Mouse (Mus musculus) spleen, adult 2 months (tissue): ENCODE data around the gene Elmo2. TPM values are rescaled to one million over a fixed set of nuclear protein-coding genes. Genes with fewer than 3 reads are reported as not detected.

Experiments
- DNase-seq, 2 experiments: peaks; one replicate each; pipeline versions ENCODE4 v3.0.0 to v3.0.0-alpha.2; 2012 to 2021; ENCODE audit warnings: low spot score in 2 of 2, low read depth in 1 of 2
- H3K27ac ChIP-seq: fragments of 200-500 bp; 2 replicates; pipeline ENCODE4 v1.5.1; 2012; ENCODE audit warnings: low read length, inconsistent platforms; ENCODE audit not compliant: insufficient read depth
- H3K27me3 ChIP-seq: fragments of 200-500 bp; 2 replicates; pipeline ENCODE4 v1.6.1; 2012; ENCODE audit warnings: mild to moderate bottlenecking, moderate library complexity, low read length, inconsistent platforms; ENCODE audit not compliant: control insufficient read depth, insufficient read depth
- H3K36me3 ChIP-seq: fragments of 200-500 bp; 2 replicates; pipeline ENCODE4 v1.6.1; 2012; ENCODE audit warnings: mild to moderate bottlenecking, low read length, inconsistent platforms; ENCODE audit not compliant: control insufficient read depth, insufficient read depth
- H3K4me1 ChIP-seq: fragments of 200-500 bp; 2 replicates; pipeline ENCODE4 v1.6.1; 2011; ENCODE audit warnings: inconsistent platforms; ENCODE audit not compliant: control insufficient read depth, insufficient read depth, insufficient read length
- H3K4me3 ChIP-seq: fragments of 200-500 bp; 2 replicates; pipeline ENCODE4 v1.5.1; 2011; ENCODE audit warnings: mild to moderate bottlenecking, inconsistent platforms; ENCODE audit not compliant: insufficient read depth, insufficient read length; ENCODE audit errors: extremely low read depth
- CTCF ChIP-seq: fragments of 200-500 bp; IDR thresholded peaks from 2 replicates; pipeline ENCODE4 v1.5.1; 2011; ENCODE audit warnings: mild to moderate bottlenecking, inconsistent platforms; ENCODE audit not compliant: insufficient read depth, insufficient read length, insufficient replicate concordance; ENCODE audit errors: extremely low read depth
- POLR2A ChIP-seq: fragments of 200-500 bp; IDR thresholded peaks from 2 replicates; pipeline ENCODE4 v1.6.1; 2011; ENCODE audit warnings: low read depth, low read length, inconsistent platforms
- WGBS: fragments of 180-500 bp; shearing (Covaris S2); methylation state at CpG from one replicate; pipeline ENCODE4 v1.1.7; 2018; 5-methylcytosine and 5-hydroxymethylcytosine counted together
- polyA plus RNA-seq: library from polyadenylated mRNA; depleted of rRNA; stranded (reverse); fragments of >200 nt; gene quantifications from 2 replicates; pipeline ENCODE4 v1.2.3, GENCODE M21; 2012; rRNA removed

Gene Elmo2
- polyA plus RNA-seq, 1 experiment, result 62.3 TPM

GRCm38 (mm10) chr2:165241786-165242185 is 84.5 kb downstream of the Elmo2 start:
- DNase-seq, result no peak
- Histone ChIP-seq H3K4me3 (no peak overlapping the region), H3K27me3 (0 out of 2 replicates have a peak, but pooled peaks cover 4% of the 10 kb centered on the region), H3K4me1 (no peaks in the 10 kb centered on the region), H3K27ac (no peak overlapping the region), H3K36me3 (no peaks in the 10 kb centered on the region)
- no peak for TF ChIP-seq CTCF
- no peak for TF ChIP-seq POLR2A
- WGBS, result 11% methylated on average over 7 of the region's 7 CpGs

DNA sequence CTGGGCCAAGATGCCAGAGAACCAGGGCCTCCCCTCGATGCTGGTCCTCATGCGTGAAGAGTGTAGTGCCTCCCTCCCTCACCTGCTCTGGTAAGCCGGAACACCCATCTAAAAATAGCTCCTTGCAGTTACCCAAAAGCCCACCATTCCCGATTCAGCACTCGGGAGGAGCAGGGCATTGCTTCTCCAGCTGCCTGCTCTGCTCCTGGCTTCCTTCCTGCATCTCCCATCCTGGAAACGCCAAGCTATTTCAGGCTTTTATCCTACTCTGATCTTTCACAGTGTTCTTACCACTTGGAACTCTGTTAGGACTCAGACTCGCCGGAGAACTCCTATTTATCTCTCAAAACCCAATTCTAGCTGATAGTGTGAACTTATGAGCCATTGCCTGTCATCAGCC is 85.9 kb downstream of the Elmo2 start:
- no peak for DNase-seq
- Histone ChIP-seq H3K27me3 (peaks cover 5% of the 10 kb centered on the region; the same call in 1 of the 2 replicates), H3K36me3 (no peaks in the 10 kb centered on the region)

GRCm38 (mm10) chr2:165239533-165240144 is 86.6 kb downstream of the Elmo2 start:
- H3K4me1 ChIP-seq, result peaks cover under 1% of the 10 kb centered on the region; the same call in 1 of the 2 replicates
- H3K4me3 ChIP-seq, result no peak overlapping the region
- H3K27me3 ChIP-seq, result peaks cover 8% of the 10 kb centered on the region
- H3K36me3 ChIP-seq, result no peaks in the 10 kb centered on the region
- no peak for TF ChIP-seq CTCF
- TF ChIP-seq POLR2A, result no peak
- no peak for DNase-seq
- 17% methylated on average over 15 of the region's 15 CpGs for WGBS
- H3K27ac ChIP-seq, result no peak overlapping the region

More for the DNA sequence above, 85.9 kb downstream of the Elmo2 start:
- 28% methylated on average over 8 of the region's 8 CpGs for WGBS
- H3K27ac ChIP-seq, result no peak overlapping the region
- TF ChIP-seq CTCF, result no peak
- TF ChIP-seq POLR2A, result no peak
- H3K4me1 ChIP-seq, result no peaks in the 10 kb centered on the region
- H3K4me3 ChIP-seq, result no peak overlapping the region

GRCm38 (mm10) chr2:165238416-165239145 is 87.7 kb downstream of the Elmo2 start:
- peaks cover 18% of the 10 kb centered on the region for H3K27me3 ChIP-seq
- H3K36me3 ChIP-seq, result no peaks in the 10 kb centered on the region
- no peak for TF ChIP-seq POLR2A
- TF ChIP-seq CTCF, result no peak
- no peak overlapping the region for H3K4me3 ChIP-seq
- 32% methylated on average over 12 of the region's 12 CpGs for WGBS
- no peak overlapping the region for H3K27ac ChIP-seq
- no peak for DNase-seq
- peaks cover 6% of the 10 kb centered on the region; the same call in 1 of the 2 replicates for H3K4me1 ChIP-seq

Other genes with a start within 250 kb of the Elmo2 start
- gene 1700025C18Rik, start 235.7 kb downstream of the Elmo2 start, polyA plus RNA-seq, result not detected in 2 replicates
- gene Cdh22, start 91.6 kb downstream of the Elmo2 start, polyA plus RNA-seq, result 1.3 and 1.6 TPM in 2 replicates
- gene Slc35c2, start 38.6 kb downstream of the Elmo2 start, polyA plus RNA-seq, result 77.7 and 99.2 TPM in 2 replicates
- 0.13 TPM in 1 of 2 replicates, not detected in the other for gene Zfp663, start 42.2 kb upstream of the Elmo2 start, polyA plus RNA-seq
- gene Zfp334, start 61.8 kb upstream of the Elmo2 start, polyA plus RNA-seq, result 0.39 and 0.47 TPM in 2 replicates
- 1.6 and 1.7 TPM in 2 replicates for gene Ocstamp, start 73.9 kb upstream of the Elmo2 start, polyA plus RNA-seq
- 0.94 and 1.4 TPM in 2 replicates for gene Slc13a3, start 146.8 kb upstream of the Elmo2 start, polyA plus RNA-seq
- 15.6 and 26.4 TPM in 2 replicates for gene Trp53rka, start 166.8 kb upstream of the Elmo2 start, polyA plus RNA-seq
- 0.83 and 1.3 TPM in 2 replicates for gene Slc2a10, start 177.3 kb upstream of the Elmo2 start, polyA plus RNA-seq